Mouse (Mus musculus) cerebellum, postnatal 36 days (tissue): Measurements from ENCODE around the gene Sec1.
"Not testable (repeated sequence)": the region's sequence is repeated elsewhere in the genome, so short reads cannot be mapped to it uniquely, and the experiment has no call there.

Experiments
- DNase-seq, 2 experiments: peaks; one replicate each; pipeline ENCODE4 v3.0.0; 2021 to 2022; ENCODE audit warnings: mixed read lengths in 2 of 2

The Sec1 gene

DNA sequence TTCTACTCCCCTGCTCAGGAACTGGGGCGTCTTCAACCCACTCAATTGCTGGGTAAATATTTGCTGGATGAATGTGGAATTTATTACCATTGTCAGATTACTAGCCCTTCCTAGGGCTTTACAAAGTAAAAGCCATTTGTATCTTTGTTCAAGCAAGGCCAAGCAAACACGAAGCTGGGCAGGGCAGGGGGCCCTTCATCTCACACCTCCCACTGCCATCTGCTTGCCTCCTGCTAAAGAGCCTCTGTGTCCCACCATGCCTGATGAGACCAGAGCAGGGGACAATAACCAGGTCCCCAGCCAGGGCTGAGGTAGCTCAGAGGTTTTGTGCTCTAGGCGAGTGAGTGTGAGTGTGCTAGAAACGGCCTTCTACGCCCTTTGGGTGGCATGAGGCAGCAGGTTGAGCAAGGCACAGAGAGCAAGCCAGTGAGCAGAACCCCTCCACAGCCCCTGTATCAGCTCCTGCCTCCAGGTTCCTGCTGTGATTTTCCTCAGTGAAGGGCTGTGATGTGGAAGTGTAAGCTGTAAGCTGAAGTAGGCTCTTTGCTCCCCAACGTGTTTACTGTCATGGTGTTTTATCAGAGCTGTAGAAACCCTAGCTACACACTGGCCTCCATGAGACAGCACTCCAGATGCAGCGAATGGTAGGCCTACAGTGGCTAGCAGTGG, 16.4 kb downstream of the Sec1 start:
- no peak for DNase-seq

DNA sequence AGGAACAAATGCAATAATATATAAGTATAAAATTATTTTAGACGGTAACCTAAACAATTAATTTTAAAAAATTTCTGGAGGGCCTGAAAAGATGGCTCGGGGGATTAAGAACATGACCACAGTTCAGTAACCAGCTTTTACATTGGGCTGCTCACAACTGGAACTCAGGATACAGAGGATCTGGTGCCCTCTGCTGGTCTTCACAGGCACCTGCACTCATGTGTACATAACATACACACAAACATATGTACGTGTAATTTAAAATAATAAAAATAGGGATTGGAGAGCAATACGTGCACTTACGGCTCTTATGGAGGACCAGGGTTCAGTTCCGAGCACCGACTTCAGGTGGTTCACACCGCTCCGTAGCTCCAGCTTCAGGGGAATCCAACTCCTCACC, 25.3 kb downstream of the Sec1 start:
- no peak for DNase-seq

DNA sequence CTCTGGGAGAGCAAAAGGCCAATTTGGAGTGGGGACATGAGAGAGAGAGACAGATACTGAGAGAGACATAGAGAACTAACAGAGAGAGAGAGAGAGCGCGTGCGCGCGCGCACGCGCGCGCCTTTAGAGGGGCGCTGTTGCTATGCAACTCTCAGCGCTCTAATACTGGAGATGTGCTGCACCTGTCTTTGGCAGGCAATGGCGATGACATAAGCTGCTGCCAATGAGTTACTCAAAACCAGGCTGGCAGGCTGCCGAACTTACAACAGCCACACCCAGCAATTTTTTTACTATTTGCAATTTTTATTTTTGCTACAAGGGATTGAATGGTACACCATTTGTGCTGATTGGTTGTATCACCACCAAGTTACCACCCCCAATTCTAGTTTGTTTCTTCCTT, 26.4 kb downstream of the Sec1 start:
- no peak for DNase-seq

DNA sequence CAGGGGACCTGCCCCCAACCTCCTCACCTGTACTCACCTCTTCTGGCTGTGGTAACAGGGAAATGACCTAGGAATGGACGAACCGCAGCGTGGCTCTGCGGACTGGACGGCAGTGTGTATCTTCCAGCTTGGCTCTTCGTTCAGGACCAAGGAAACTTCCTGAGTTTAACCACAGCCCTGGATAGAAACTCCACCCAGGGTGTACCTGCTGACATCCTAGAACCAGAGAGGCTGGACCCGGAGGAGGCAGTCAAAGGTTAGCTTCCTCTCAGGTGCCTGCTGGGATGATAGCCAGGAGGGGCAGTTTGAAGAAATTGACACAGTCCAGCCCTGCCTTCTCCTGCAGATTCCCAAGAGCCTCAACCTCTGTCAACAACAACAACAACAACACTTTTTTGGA, 28.0 kb downstream of the Sec1 start, which contains the start of gene Fut2:
Gene Fut2, minus strand, starts transcription at position 234 of the 400 bp plus-strand sequence.
- no peak for DNase-seq

DNA sequence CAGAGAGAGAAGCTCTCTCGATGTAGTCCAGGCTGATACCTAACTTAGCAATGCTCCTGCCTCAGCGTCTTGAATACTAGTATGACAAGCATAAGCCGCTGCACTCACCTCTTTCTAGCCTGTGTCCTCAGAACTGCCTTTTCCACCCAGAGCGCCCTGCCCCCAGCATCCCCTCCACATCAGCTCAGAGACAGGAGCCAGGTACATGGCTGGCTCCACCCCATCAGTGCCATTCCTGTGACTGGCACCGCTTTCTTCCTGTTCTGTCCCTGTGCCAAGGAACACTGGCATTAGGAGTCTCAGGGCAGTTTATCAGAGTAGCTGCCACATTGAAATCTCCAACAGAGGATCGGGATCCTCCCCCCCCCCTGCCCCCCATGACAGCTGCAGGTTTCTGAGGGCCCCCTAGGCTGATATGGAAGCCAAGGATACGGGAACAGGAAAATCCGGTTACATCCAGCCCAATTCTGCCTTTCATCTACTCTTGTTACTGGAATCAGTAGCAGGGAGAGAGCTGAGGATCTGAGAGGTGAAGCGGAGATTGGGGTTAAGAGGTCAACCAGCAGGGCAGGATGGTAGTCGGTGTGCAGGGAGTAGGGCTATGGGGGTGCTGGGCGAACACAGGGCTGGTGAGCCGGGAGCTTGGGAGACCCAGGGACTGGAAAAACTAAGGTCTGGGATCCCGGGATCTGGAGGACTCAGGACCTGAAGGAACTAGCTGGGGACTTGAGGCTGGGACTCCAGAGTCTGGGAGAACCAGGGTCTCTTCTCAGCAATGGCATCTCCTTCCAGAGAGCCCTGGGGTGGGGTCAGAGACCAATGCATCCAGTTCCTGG, 28.7 kb downstream of the Sec1 start:
- no peak for DNase-seq

DNA sequence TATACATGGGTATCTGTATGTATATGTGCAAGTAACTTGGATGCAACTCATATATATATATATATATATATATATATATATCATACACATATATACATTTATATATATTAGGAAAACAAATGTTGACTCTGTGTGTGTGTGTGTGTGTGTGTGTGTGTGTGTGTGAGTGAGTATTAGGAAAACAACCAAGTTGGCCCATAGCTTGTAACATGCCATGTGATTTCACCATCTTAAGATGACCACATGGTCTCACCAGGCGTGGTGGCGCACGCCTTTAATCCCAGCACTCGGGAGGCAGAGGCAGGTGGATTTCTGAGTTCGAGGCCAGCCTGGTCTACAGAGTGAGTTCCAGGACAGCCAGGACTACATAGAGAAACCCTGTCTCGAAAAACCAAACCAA, 32.5 kb downstream of the Sec1 start:
- DNase-seq = not testable (repeated sequence)

DNA sequence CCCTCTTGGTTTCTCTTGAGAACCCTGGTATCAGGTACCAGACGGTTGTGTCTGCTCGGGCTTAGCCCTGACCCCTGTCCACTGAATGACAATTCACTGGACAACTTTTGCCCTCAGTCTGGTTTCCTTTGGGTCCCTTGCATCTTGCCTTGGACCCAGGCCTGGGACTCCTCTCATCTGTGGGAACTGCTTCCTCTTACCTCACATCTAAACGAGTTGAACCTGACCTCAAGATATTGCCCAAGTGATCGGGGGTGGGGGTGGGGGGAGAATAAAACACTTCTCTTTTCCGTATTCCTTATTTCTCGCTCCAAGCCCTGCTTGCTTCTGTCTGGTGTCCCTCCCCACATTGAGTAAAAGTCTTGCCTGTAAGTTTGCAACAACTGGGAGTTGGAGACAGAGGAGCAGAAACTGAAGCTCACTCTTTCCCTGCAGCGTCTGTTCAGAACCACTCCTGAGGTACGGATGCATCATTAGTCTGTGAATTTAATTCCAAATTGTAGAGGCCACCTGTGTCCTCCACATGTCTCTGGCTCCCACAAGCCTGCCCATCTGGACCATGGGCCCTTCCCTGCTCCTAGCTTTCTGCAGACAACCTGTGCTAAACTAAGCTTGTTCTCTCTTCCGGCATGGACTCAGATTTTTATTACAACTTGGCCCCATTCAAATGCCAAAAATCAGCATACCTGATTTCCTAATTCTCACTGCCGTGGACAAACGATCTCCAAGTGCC, 33.3 kb downstream of the Sec1 start:
- DNase-seq = no peak

DNA sequence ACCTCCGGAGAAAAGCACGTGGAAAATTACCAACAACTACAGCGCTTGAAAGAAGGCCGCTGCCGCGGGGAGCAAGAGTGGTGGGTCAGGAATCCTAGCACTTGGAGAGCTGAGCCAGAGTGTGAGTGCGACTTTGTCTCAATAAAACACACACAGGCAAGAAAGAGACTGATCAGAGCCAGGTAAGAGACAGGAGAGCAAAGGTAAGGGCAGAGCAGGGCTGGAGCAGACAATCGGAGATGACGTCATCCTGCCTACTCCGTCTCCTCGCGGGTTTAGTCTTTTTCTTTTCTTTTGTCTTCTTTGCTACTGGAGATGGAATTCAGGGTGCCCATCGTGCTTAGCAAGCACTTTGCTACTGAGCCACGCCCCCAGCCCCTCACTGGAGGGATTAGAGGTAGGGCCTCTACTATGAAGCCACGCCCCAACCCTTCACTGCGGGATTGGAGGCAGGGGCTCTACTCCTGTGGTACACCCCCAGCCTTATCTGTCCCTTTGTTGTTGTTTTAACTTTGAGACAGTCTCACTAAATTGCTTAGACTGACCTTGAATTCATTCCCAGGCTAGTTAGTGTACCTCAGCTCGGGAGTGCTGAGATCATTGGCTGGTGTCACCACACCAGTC, 39.7 kb downstream of the Sec1 start:
- no peak for DNase-seq

DNA sequence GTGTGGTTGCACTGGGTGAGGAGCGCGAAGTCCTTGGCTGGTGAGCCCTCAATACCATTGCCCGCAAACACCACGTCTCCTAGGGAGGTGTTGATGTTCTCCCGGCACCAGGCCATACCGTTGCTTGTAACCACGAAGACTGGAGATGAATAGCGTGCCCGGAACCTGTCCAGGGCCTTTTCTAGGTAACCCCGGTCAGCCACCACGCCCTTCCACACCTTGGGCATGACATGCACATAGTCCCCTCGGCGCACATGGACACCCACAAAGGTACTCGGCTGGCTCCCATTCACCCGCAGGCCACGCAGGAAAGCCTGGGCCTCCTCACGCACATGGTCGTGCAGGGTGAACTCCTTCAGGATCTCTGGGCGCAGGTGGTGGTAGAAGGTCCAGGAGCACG, 43.7 kb downstream of the Sec1 start:
- not testable (repeated sequence) for DNase-seq

DNA sequence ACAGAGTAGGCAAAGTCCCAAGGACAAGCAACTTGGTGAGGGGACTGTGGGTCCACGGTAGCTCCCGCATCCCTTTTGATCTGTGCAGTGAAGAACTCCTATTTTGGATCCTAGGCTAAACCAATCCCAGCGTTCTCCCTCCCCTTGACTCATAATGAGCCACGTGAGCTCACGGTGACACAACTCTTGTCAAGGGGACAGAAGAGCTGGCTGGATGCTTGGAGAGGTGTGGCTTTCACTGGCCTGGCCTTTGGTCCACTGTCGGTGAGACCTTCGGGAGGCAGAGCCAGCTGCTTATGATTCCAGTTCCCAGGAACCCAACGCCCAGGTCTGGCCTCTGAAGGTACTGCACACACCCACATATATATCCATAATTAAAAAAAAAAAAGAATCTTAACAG, 44.9 kb downstream of the Sec1 start:
- DNase-seq = no peak

DNA sequence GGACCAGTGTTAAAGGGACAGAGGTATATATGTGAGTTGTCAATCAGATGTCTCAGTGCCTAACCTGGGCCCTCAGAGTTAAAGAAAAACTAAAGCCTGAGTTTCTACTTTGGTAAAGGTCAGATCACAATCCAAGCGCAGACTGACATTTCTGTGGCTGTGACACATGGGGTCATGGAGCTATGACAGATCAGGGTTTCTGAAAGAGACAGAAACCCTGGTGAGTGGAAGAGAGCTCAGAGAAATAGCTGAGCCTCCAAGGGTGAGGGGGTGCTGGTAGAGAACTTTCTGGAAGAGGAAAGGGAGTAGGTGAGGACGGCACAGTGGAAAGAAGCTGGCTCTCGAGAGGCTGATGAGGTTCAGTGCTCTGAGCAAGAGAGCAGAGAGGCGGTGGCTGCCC, 47.5 kb downstream of the Sec1 start:
- DNase-seq = no peak

DNA sequence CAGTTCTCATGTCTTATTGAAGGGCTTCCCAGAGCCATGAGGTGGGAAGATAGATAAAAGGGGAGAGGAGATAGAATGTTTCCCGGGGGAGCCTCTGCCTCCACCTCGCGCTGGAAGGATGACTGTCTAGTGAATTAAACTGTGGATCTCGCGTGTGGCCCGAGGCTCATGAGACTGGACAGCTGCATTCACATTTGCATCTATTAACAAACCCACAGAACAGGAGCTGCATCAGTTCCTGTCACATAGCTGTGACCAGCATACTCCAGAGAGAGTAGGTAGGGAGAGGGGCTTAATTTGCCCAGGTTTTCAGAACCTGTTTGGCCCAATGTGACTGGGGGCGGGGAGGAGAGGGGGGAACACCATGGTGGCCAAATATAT, 48.6 kb downstream of the Sec1 start:
- no peak for DNase-seq

DNA sequence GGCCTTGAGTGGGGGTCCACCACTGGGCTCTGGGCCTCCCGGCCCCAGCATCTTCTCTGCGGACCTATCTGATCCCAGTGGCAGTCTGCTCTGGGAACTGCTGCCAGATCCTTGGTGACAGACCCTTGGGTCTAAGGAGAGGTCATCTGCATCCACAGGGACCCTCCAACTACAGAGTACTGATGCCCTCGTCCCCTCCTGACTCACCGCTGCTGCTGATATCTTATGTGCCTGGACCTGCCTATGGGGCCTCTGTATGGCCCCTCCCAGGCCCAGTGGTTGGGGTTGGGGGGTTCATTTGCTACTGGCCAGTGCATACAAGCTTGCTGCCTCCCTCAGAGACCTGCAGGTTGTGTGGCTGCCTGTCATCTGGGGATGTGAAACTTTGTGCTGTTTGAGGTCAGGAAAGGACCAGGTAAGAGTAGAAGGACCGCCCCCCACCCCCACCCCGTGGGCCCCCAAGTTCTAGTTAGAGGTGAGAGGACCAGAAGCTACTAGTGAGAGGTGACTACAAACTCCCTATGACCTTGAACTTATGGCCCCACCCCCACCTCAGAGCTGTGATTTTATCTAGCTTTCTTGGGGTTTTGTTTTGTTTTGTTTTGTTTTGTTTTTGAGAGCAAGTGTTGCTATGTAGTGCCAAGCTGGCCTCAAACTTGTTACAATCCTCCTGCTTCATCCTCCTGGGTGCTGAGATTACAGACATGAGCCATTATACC, 49.2 kb downstream of the Sec1 start:
- DNase-seq = no peak

DNA sequence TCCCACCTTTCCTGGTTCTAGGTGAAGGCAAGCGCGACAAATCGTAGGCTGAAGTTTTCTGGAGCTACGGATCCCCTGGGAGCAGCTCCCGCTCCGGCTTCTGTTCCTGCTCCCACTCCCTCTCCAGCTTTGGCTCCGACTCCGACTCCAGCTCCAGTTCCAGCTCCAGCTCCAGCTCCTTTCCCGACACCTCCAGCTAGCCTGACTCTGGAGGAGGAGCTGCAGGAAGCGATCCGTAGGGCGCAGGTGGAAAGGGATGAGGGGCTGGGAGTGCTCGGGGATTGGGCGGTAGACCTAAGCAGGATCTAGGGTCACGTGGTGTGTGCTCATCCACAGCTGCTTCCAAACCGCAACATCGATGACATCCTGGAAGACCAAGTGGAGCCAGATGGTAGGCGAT, 50.0 kb downstream of the Sec1 start:
- DNase-seq = peak; percentile 57 to 62

DNA sequence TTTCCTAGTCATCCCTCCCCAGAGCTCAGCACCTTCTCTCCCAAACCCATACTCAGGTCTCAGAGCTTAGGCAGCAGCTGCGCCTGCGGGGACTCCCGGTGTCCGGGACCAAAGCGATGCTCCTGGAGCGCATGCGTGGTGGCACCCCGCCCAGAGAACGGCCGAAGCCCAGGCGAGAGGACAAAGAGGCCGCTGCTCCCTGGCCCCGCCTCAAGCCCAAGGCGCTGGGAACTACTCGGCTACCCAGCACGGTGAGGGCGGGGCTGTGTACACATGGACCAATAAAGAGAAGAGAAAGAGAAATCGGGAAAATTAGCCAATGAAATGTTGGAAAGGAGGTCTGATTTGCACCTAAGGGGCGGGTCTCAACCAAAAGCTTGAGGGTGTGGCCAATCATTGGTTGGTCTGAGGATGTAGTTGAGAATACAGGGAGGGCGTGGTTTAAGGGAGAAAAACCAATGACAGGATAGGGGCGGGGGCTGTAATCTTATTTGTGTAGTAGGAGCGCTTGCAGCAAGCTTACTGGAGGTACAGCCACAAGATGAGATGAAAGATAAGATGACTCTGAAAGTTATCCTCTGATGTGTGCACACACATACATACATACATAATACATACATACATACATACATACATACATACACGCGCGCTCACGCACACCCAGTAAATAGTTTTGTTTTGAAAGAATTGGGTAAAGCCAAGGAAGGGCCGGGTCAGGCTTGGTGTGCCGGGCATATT, 50.6 kb downstream of the Sec1 start:
- peak; percentile 99 to 100 for DNase-seq

DNA sequence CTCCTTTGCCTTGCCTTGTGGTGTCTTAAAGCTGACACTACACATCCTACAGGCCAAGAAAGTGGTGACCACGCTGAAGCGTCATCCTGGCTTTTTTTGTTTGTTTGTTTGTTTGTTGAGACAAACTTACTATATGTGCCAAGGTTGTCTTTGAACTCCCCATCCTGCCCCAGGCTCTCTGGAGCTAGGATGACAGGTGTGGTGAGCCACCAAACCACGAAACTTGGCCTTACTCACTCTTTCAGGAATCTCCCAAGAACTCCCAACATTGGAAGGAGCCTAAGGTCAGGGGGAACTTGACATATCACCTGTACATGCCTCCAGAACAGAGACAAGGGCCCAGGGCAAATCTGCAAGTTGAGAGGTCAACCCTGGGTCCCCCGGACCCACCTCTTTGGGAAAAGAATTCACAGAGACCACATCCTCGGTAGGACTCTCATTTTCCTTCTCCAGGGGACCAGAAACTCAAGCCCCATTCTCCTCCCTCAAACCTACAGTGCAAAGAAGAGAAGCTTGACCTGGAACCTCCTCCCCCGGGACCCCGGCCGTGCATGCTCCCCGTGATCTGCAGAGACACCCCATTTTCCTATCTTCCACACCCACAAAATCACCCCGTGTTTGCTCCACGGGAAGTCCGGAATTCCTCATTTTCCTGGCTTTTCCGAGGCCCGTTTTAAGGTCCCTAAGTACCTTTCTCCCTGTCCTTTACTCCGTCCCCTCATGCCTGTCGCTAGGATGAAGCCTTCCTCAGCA, 51.5 kb downstream of the Sec1 start:
- DNase-seq = peak in 1 of 2 experiments; percentile 37

DNA sequence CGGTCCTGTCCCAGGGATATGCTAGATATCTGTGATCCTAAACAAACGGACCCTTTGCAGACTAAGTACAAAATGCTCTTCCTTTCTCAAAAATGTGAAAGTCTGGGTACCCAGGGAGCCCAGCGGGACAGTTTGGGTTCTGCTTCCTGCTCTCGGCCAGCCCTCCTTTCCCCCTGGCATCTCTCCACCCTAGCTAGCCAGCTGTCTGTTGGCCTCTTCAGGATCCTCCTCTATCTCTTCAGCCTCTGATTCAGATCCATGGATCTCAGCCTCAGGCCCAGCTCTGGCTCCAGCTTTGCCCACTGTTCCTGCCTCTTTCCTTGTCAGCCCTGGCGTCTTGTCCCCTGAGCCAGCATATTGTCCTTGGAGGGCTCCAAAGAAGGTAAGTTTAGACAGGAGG, 52.1 kb downstream of the Sec1 start:
- DNase-seq = peak; percentile 53 to 56

DNA sequence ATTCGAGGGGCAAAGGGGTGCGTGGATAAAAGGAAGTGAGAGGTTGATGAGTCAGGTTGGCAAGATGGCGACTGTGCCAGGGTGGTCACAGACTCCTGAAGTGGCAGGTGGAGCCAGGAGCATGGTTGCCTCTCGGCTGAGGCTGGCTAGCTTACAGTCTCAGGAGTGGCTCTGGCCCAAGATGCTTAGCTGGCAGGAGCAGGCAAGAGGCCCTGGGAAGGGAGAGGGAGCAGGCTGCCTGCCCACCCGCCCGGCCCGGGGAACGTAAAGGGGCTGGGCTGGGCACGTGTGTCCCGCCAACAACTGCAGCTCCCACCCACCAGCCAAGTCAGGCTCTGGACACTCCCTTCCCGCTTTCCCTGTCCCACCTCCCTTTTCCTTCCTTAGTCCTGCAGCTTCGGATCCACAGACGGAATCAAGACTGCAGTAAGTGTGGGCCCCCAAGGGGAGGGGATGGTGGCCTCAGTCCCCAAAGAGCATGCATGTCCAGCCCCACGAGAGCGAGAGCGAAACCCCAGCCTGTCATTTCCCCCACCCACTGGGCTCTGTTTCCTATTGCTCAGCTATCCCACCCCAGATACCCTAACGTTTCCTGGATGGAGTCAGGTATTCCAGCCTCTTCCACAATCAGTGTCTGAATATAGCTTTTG, 52.7 kb downstream of the Sec1 start:
- DNase-seq = peak; percentile 58 to 63

DNA sequence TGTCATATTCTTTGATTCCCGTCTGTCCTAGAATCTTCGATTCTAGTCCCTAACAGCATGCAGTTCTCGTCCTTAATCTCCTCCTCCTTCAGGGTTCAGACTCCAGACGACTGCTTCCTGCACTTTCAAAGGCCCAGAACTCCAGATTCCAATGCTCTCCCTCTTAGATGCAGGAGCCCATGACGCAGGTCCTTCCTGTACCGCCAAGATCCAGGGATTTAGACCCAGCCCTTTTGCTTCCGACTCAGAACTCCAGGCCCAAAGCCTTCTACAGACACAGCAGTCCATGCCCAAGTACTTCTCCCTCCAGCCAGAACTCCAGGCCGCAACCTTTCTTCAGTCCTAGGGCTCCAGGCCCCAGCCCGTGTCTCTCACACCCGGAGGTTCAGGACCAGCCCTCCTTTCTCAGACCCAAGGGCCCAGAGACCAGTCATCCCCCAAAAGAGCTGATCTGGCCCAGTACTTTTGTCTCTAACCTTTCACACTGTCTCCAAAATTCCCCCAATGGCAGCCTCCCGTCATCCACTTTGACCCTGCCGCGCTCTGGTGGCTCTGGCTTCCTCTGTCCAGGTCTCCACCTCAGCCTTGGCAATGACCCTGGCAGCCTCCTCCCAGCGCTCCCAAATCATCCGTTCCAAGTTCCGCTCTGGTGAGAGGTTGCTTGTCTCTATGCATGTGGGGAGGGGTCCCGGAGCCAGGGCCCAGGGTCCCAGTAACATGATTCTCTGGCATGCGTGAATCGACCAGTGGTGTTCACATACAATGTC, 53.8 kb downstream of the Sec1 start:
- DNase-seq = no peak

DNA sequence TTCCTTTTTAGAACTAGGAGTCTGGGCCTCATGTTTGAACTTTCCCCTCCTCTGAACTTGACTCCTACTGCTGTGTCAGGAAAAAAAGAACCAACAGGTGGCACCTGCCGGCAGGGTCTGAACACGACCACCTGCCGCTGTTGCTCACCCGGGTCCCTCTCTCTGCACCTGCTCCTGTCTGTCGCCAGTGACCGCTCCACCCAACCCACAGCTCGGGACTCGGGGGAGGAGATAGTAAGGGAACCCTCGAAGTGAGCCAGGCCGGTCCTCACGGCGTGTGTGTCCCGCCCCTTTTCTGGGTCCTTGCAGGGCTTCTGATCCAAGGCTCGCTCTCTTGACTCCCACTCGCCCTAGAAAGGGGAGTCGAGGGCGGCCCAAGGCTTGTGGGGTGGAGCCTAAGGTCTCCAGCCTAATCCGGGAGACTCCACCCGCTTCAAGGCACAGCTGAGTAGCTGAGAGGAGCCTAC, 54.6 kb downstream of the Sec1 start, which contains the start of gene Mamstr:
Gene Mamstr, plus strand, starts transcription at position 417 of the 467 bp plus-strand sequence.
- DNase-seq = no peak
